Mouse (Mus musculus) thymus, adult 2 months (tissue): ENCODE measurements around the gene Tmtc1.

Experiments used
- CTCF ChIP-seq: fragments of 200-500 bp; IDR thresholded peaks from 2 replicates; pipeline ENCODE4 v1.5.1; 2012; ENCODE audit warnings: mild to moderate bottlenecking, control low read depth, low read length, moderate library complexity, borderline replicate concordance; ENCODE audit not compliant: control insufficient read depth, poor library complexity, insufficient read depth; ENCODE audit errors: extremely low read depth
- POLR2A ChIP-seq: fragments of 200-500 bp; IDR thresholded peaks from 2 replicates; pipeline ENCODE4 v1.6.1; 2012; ENCODE audit warnings: mild to moderate bottlenecking, low read length, control low read depth, moderate library complexity; ENCODE audit not compliant: control insufficient read depth, poor library complexity, insufficient read depth; ENCODE audit errors: extremely low read depth

- TF ChIP-seq CTCF (no peak), POLR2A (no peak)
These were observed 209.9 kb downstream of the Tmtc1 start for GRCm38 (mm10) chr6:148234105-148234828.
